Mouse (Mus musculus): ENCODE results near the gene Atp6v0a1.
A peak's percentile ranks its signal among the peaks of the same experiment; 100 is the strongest.

Gene Atp6v0a1

GRCm38 (mm10) chr11:101085617-101086322, 76.5 kb downstream of the Atp6v0a1 start:
- no peak for DNase-seq (ENCODE audit: low read depth, low spot score)

GRCm38 (mm10) chr11:101086323-101086674, 77.0 kb downstream of the Atp6v0a1 start:
- DNase-seq (ENCODE audit: low read depth, low spot score) = no peak

GRCm38 (mm10) chr11:101086756-101087681, 77.8 kb downstream of the Atp6v0a1 start, which contains the start of gene Mlx:
Gene Mlx (plus strand): TSS chr11:101087277.
- peak; percentile 86 for DNase-seq (ENCODE audit: low read depth, low spot score)

GRCm38 (mm10) chr11:101087682-101088055, 78.4 kb downstream of the Atp6v0a1 start:
- no peak for DNase-seq (ENCODE audit: low read depth, low spot score)

- no peak for DNase-seq (ENCODE audit: low read depth, low spot score)
Measured at GRCm38 (mm10) chr11:101089931-101090330, 80.7 kb downstream of the Atp6v0a1 start.

- no peak for DNase-seq (ENCODE audit: low read depth, low spot score)
Measured at GRCm38 (mm10) chr11:101094930-101095313, 85.7 kb downstream of the Atp6v0a1 start.

- DNase-seq (ENCODE audit: low read depth, low spot score) = peak; percentile 92
Measured at GRCm38 (mm10) chr11:101095314-101096024, 86.2 kb downstream of the Atp6v0a1 start, which contains the start of gene Psmc3ip. Gene Psmc3ip (minus strand): TSS chr11:101095436.

GRCm38 (mm10) chr11:101098231-101098630, 89.0 kb downstream of the Atp6v0a1 start:
- no peak for DNase-seq (ENCODE audit: low read depth, low spot score)

GRCm38 (mm10) chr11:101103011-101103410, 93.8 kb downstream of the Atp6v0a1 start:
- no peak for DNase-seq (ENCODE audit: low read depth, low spot score)

GRCm38 (mm10) chr11:101109351-101109750, 100.1 kb downstream of the Atp6v0a1 start:
- no peak for DNase-seq (ENCODE audit: low read depth, low spot score)

- DNase-seq (ENCODE audit: low read depth, low spot score) = no peak
Measured at GRCm38 (mm10) chr11:101110708-101111107, 101.5 kb downstream of the Atp6v0a1 start.

GRCm38 (mm10) chr11:101111178-101111577, 101.9 kb downstream of the Atp6v0a1 start:
- no peak for DNase-seq (ENCODE audit: low read depth, low spot score)

- DNase-seq (ENCODE audit: low read depth, low spot score) = no peak
Measured at GRCm38 (mm10) chr11:101112186-101112585, 102.9 kb downstream of the Atp6v0a1 start.

Measured in embryo, embryonic 11.5 days (tissue).